Comparison of ENCODE assay signal across 9 mouse cellular contexts in genomic region chr19:38086948-38087551, GRCm38 (mm10). TPM values are rescaled to one million over a fixed set of nuclear protein-coding genes. Genes with fewer than 3 reads are reported as not detected.
DNase-seq lines count a peak whose midpoint lies in the region; ATAC-seq and TF ChIP-seq lines count a peak whose summit lies in the region.
"Had no signal": no experiment of that assay in that cellular context is flagged by ENCODE, and none has a peak within 500 bp of the region (broad histone marks: within the 10 kb centered on the region; RNA-seq: fewer than 3 reads in every experiment).

No protein-coding gene starts in this region.

- no peak overlapping the region for H3K4me2 ChIP-seq in kidney, embryonic 14.5 days (replicated peaks; ENCODE audit: low read depth, low read length)
- H3K4me2 ChIP-seq in liver, postnatal 0 days (ENCODE audit: low read depth, low read length): peak overlapping the region; percentile 32
- H3K4me2 ChIP-seq: limb, embryonic 12.5 days had no signal

- peak; percentile 84; the same call in 1 of the 2 replicates for ATAC-seq in kidney, embryonic 14.5 days (ENCODE audit: low FRiP score, low TSS enrichment)
- ATAC-seq in liver, postnatal 0 days: peak; percentile 87

- no peak overlapping the region for H3K4me3 ChIP-seq in kidney, embryonic 14.5 days (ENCODE audit: low read length)
- H3K4me3 ChIP-seq in liver, postnatal 0 days (ENCODE audit: low read depth, low read length): no peak overlapping the region
- H3K4me3 ChIP-seq: limb, embryonic 12.5 days had no signal

- peak; percentile 70 for TF ChIP-seq CTCF in liver, postnatal 0 days (IDR thresholded peaks at IDR 0.05; ENCODE audit: low read depth)

- no peaks in the 10 kb centered on the region for H3K27me3 ChIP-seq in kidney, embryonic 14.5 days (ENCODE audit: control insufficient read depth, insufficient read depth, low read length)
- H3K27me3 ChIP-seq in liver, postnatal 0 days (ENCODE audit: insufficient read depth, low read length): no peaks in the 10 kb centered on the region
- H3K27me3 ChIP-seq: limb, embryonic 12.5 days had no signal

- H3K9me3 ChIP-seq in kidney, embryonic 14.5 days (ENCODE audit: control insufficient read depth, low read length): no peaks in the 10 kb centered on the region
- no peaks in the 10 kb centered on the region for H3K9me3 ChIP-seq in liver, postnatal 0 days (ENCODE audit: low read length)
- H3K9me3 ChIP-seq: limb, embryonic 12.5 days had no signal

- H3K4me1 ChIP-seq in kidney, embryonic 14.5 days (ENCODE audit: control insufficient read depth, insufficient read depth, low read length): no peaks in the 10 kb centered on the region
- peaks cover 12% of the 10 kb centered on the region for H3K4me1 ChIP-seq in liver, postnatal 0 days (ENCODE audit: insufficient read depth)

- no peak overlapping the region for H3K9ac ChIP-seq in kidney, embryonic 14.5 days (ENCODE audit: low read depth, low read length)
- no peak overlapping the region for H3K9ac ChIP-seq in liver, postnatal 0 days (replicated peaks)
- H3K9ac ChIP-seq: limb, embryonic 12.5 days had no signal

- 53% methylated on average over 11 of the region's 11 CpGs for WGBS in kidney, embryonic 14.5 days
- 35% methylated on average over 11 of the region's 11 CpGs for WGBS in liver, postnatal 0 days (ENCODE audit: insufficient replicate concordance)

- no peak overlapping the region for H3K27ac ChIP-seq in kidney, embryonic 14.5 days (ENCODE audit: low read depth, low read length)
- H3K27ac ChIP-seq in liver, postnatal 0 days (ENCODE audit: low read depth): peak overlapping the region; percentile 17
- H3K27ac ChIP-seq: limb, embryonic 12.5 days had no signal

- DNase-seq in gastrocnemius, adult 18-20 months (ENCODE audit: low spot score): peak; percentile 18
- DNase-seq in gastrocnemius, adult 8-10 months (ENCODE audit: low spot score in 2 of 2): no peak
- peak; percentile 79 for DNase-seq in adrenal gland, postnatal 14 days
- DNase-seq in gastrocnemius, postnatal 4 days (ENCODE audit: low spot score in 2 of 2): peak; percentile 37 to 64
- peak; percentile 70 for DNase-seq in liver, postnatal 0 days
- peak; percentile 14 for DNase-seq in right cerebral cortex, adult 18-20 months
- DNase-seq in cerebellum, adult 18-20 months: no peak

- no peaks in the 10 kb centered on the region for H3K36me3 ChIP-seq in kidney, embryonic 14.5 days (ENCODE audit: control insufficient read depth, insufficient read depth, low read length)
- H3K36me3 ChIP-seq in liver, postnatal 0 days (replicated peaks; ENCODE audit: insufficient read depth, low read length): no peaks in the 10 kb centered on the region
- H3K36me3 ChIP-seq: limb, embryonic 12.5 days had no signal

- TF ChIP-seq EP300 in liver, postnatal 0 days (IDR thresholded peaks at IDR 0.05; ENCODE audit: low read depth): no peak

RNA-seq across cellular contexts. Expression of gene Ffar4, which starts 9.8 kb away (rescaled TPM):
- not detected for total RNA-seq in gastrocnemius, adult 18-20 months (2021)
- total RNA-seq in gastrocnemius, adult 8-10 months (2022): under 1 TPM in 2 of 4 experiments, not detected in 2; 0.35 to 0.54 TPM
- 10.8 and 24.9 TPM in 2 replicates for total RNA-seq in adrenal gland, postnatal 14 days (2021)
- total RNA-seq in gastrocnemius, postnatal 4 days (2021): under 1 TPM in 1 of 2 experiments, not detected in 1; 0.31 TPM
- 1.0 and 1.1 TPM in 2 replicates for polyA plus RNA-seq in kidney, embryonic 14.5 days (2014; fragmentation: Nextera tagmentation; extraction: Ambion mirVana)
- 4.3 and 8.8 TPM in 2 replicates for polyA plus RNA-seq in liver, postnatal 0 days (2015; fragmentation: Nextera tagmentation; extraction: Ambion mirVana)

RNA-seq across cellular contexts. Expression of gene Cep55, which starts 32.2 kb away (rescaled TPM):
- not detected for total RNA-seq in gastrocnemius, adult 18-20 months (2021)
- not detected for total RNA-seq in gastrocnemius, adult 8-10 months (2022)
- total RNA-seq in adrenal gland, postnatal 14 days (2021): 8.1 and 8.9 TPM in 2 replicates
- 1 to 10 TPM; 7.0 to 8.1 TPM for total RNA-seq in gastrocnemius, postnatal 4 days (2021)
- polyA plus RNA-seq in kidney, embryonic 14.5 days (2014; fragmentation: Nextera tagmentation; extraction: Ambion mirVana): 28.1 and 33.0 TPM in 2 replicates
- polyA plus RNA-seq in liver, postnatal 0 days (2015; fragmentation: Nextera tagmentation; extraction: Ambion mirVana): 3.0 and 3.3 TPM in 2 replicates

RNA-seq across cellular contexts. Expression of gene Rbp4, which starts 38.0 kb away (rescaled TPM):
- 1 to 10 TPM; 1.2 to 5.1 TPM for total RNA-seq in gastrocnemius, adult 18-20 months (2021)
- 1 to 10 TPM; 1.1 to 5.7 (median 2.5) TPM for total RNA-seq in gastrocnemius, adult 8-10 months (2022)
- 36.1 and 432 TPM in 2 replicates for total RNA-seq in adrenal gland, postnatal 14 days (2021)
- total RNA-seq in gastrocnemius, postnatal 4 days (2021): 10 to 100 TPM; 10.6 to 19.7 TPM
- 1.5 and 2.0 TPM in 2 replicates for polyA plus RNA-seq in kidney, embryonic 14.5 days (2014; fragmentation: Nextera tagmentation; extraction: Ambion mirVana)
- 7,568 and 8,084 TPM in 2 replicates for polyA plus RNA-seq in liver, postnatal 0 days (2015; fragmentation: Nextera tagmentation; extraction: Ambion mirVana)

RNA-seq across cellular contexts. Expression of gene Myof, which starts 43.7 kb away (rescaled TPM):
- total RNA-seq in gastrocnemius, adult 18-20 months (2021): 1 to 10 TPM; 4.1 to 5.3 TPM
- total RNA-seq in gastrocnemius, adult 8-10 months (2022): 1 to 10 TPM; 4.0 to 5.8 (median 5.0) TPM
- 17.2 and 20.7 TPM in 2 replicates for total RNA-seq in adrenal gland, postnatal 14 days (2021)
- total RNA-seq in gastrocnemius, postnatal 4 days (2021): 10 to 100 TPM; 20.7 to 21.8 TPM
- polyA plus RNA-seq in kidney, embryonic 14.5 days (2014; fragmentation: Nextera tagmentation; extraction: Ambion mirVana): 14.5 and 17.1 TPM in 2 replicates
- 1.6 and 1.7 TPM in 2 replicates for polyA plus RNA-seq in liver, postnatal 0 days (2015; fragmentation: Nextera tagmentation; extraction: Ambion mirVana)

RNA-seq across cellular contexts. Expression of gene Pde6c, which starts 45.5 kb away (rescaled TPM):
- total RNA-seq in gastrocnemius, adult 18-20 months (2021): not detected
- not detected for total RNA-seq in gastrocnemius, adult 8-10 months (2022)
- 1.2 TPM in 1 of 2 replicates, not detected in the other for total RNA-seq in adrenal gland, postnatal 14 days (2021)
- not detected for total RNA-seq in gastrocnemius, postnatal 4 days (2021)
- polyA plus RNA-seq in kidney, embryonic 14.5 days (2014; fragmentation: Nextera tagmentation; extraction: Ambion mirVana): not detected in 2 replicates
- polyA plus RNA-seq in liver, postnatal 0 days (2015; fragmentation: Nextera tagmentation; extraction: Ambion mirVana): 24.7 and 28.2 TPM in 2 replicates
- polyA plus RNA-seq: limb, embryonic 12.5 days had no signal

Comparison
In these comparisons a context has a peak if more than half of its experiments do, and no peak if none do; other contexts are left out.
1. DNase-seq: peak in gastrocnemius, adult 18-20 months (single experiment), adrenal gland, postnatal 14 days (single experiment), gastrocnemius, postnatal 4 days (2 of 2), liver, postnatal 0 days (single experiment) and right cerebral cortex, adult 18-20 months (single experiment); none in gastrocnemius, adult 8-10 months (0 of 2) and cerebellum, adult 18-20 months (0 of 2).